Mouse (Mus musculus): Measurements from ENCODE around the gene Paox. TPM values are rescaled to one million over a fixed set of nuclear protein-coding genes. Genes with fewer than 3 reads are reported as not detected.

The Paox gene
- total RNA-seq (2014; rRNA removed), result 86.9 and 87.5 TPM in 2 replicates
- 59.1 and 67.7 TPM in 2 replicates for polyA plus RNA-seq (2012; rRNA removed)

- peak within 1 kb of the TSS; percentile 86 for H3K4me3 ChIP-seq (ENCODE audit: insufficient read depth, low read depth, low read length)
- WGBS, result under 1% methylated on average over 23 of the region's 23 CpGs
- H3K27ac ChIP-seq (replicated peaks; ENCODE audit: insufficient read depth, low read depth, low read length), result peak within 1 kb of the TSS; percentile 98
- H3K27me3 ChIP-seq (ENCODE audit: control insufficient read depth, insufficient read depth, low read length), result no peaks in the 10 kb centered on the region
- peak within 1 kb of the TSS; percentile 94 for H3K9ac ChIP-seq (ENCODE audit: low read depth, low read length)
- H3K79me2 ChIP-seq (ENCODE audit: control insufficient read depth, insufficient read depth, low read length), result no peaks in the 10 kb centered on the region; the same call in 1 of the 2 replicates
- DNase-seq (ENCODE audit: extremely low read depth, low read depth, low spot score), result peak; percentile 100
- TF ChIP-seq CTCF (IDR thresholded peaks at IDR 0.05; ENCODE audit: low read depth, low read length) (no peak), POLR2A (IDR thresholded peaks at IDR 0.05; ENCODE audit: extremely low read depth, insufficient read depth, low read length) (peak; percentile 46; the same call in 1 of the 2 replicates)
- H3K36me3 ChIP-seq (ENCODE audit: control insufficient read depth, insufficient read depth, low read length), result peaks cover 23% of the 10 kb centered on the region; the same call in 1 of the 2 replicates
- H3K4me1 ChIP-seq (ENCODE audit: control insufficient read depth, insufficient read depth, low read length), result peaks cover 9% of the 10 kb centered on the region
These were observed at the start of gene Paox for GRCm38 (mm10) chr7:140115583-140116328. TSS of gene Paox (plus strand) at chr7:140115799.

DNA sequence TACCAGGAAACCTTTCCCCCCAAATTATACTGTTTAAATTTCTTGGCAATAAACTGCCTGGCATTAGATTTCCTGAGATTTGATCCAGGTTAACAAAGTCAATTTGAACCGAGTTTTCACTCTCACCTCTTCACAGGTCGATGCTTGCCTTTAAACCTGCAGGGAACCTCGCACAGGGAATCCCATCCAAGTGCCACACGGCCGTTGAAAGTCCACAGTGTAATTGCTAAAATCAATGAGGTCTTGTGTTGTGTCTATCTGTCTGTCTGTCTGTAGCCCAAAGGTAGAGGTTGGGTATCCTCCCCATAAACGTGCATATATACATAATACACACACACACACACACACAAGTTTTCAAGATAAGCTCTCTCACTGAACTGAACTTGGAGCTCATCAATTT lies 48.2 kb upstream of the Paox start:
- Histone ChIP-seq H3K27me3 (ENCODE audit: control insufficient read depth, insufficient read depth, low read length) (no peaks in the 10 kb centered on the region), H3K4me3 (ENCODE audit: insufficient read depth, low read depth, low read length) (no peak overlapping the region), H3K4me1 (ENCODE audit: control insufficient read depth, insufficient read depth, low read length) (peaks cover 5% of the 10 kb centered on the region; the same call in 1 of the 2 replicates), H3K79me2 (ENCODE audit: control insufficient read depth, insufficient read depth, low read length) (no peaks in the 10 kb centered on the region), H3K36me3 (ENCODE audit: control insufficient read depth, insufficient read depth, low read length) (no peaks in the 10 kb centered on the region), H3K27ac (replicated peaks; ENCODE audit: insufficient read depth, low read depth, low read length) (peak overlapping the region; percentile 92), H3K9ac (ENCODE audit: low read depth, low read length) (no peak overlapping the region; the same call in 1 of the 2 replicates)
- DNase-seq (ENCODE audit: extremely low read depth, low read depth, low spot score), result peak; percentile 95
- TF ChIP-seq CTCF (IDR thresholded peaks at IDR 0.05; ENCODE audit: low read depth, low read length), result no peak
- no peak for TF ChIP-seq POLR2A (IDR thresholded peaks at IDR 0.05; ENCODE audit: extremely low read depth, insufficient read depth, low read length)
- WGBS, result 18% methylated on average over 6 of the region's 6 CpGs

GRCm38 (mm10) chr7:140070042-140070711 lies 45.4 kb upstream of the Paox start:
- 60% methylated on average over 39 of the region's 39 CpGs for WGBS
- no peaks in the 10 kb centered on the region for H3K27me3 ChIP-seq (ENCODE audit: control insufficient read depth, insufficient read depth, low read length)
- H3K27ac ChIP-seq (replicated peaks; ENCODE audit: insufficient read depth, low read depth, low read length), result peak overlapping the region; percentile 7; the same call in 1 of the 2 replicates
- DNase-seq (ENCODE audit: extremely low read depth, low read depth, low spot score), result peak; percentile 64
- peak overlapping the region; percentile 59 for H3K9ac ChIP-seq (ENCODE audit: low read depth, low read length)
- H3K4me1 ChIP-seq (ENCODE audit: control insufficient read depth, insufficient read depth, low read length), result peaks cover 5% of the 10 kb centered on the region; the same call in 1 of the 2 replicates
- peak overlapping the region; percentile 59 for H3K4me3 ChIP-seq (ENCODE audit: insufficient read depth, low read depth, low read length)
- no peaks in the 10 kb centered on the region for H3K79me2 ChIP-seq (ENCODE audit: control insufficient read depth, insufficient read depth, low read length)
- no peaks in the 10 kb centered on the region for H3K36me3 ChIP-seq (ENCODE audit: control insufficient read depth, insufficient read depth, low read length)
- TF ChIP-seq POLR2A (IDR thresholded peaks at IDR 0.05; ENCODE audit: extremely low read depth, insufficient read depth, low read length) (no peak), CTCF (IDR thresholded peaks at IDR 0.05; ENCODE audit: low read depth, low read length) (no peak)

DNA sequence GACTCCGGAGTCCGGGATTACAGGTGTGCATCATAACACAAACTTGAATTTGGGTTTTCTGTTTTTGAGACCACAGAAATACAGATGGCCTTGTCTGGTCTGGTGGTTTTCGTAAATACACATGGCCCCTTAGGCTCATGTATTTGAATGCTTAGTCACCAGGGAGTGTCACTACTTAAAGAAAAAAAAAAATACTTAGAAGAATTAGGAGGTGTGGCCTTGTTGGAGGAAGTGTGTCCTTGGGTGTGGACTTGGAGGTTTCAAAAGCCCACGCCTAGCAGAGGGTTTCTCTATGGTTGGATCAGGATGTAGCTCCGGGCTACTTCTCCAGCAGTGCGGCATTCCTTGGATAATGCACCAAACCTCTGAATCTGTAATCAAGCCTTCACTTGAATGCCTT lies 37.9 kb upstream of the Paox start:
- H3K27ac ChIP-seq (replicated peaks; ENCODE audit: insufficient read depth, low read depth, low read length), result no peak overlapping the region
- no peaks in the 10 kb centered on the region for H3K36me3 ChIP-seq (ENCODE audit: control insufficient read depth, insufficient read depth, low read length)
- H3K4me3 ChIP-seq (ENCODE audit: insufficient read depth, low read depth, low read length), result no peak overlapping the region
- 82% methylated on average over 6 of the region's 6 CpGs for WGBS
- no peak for DNase-seq (ENCODE audit: extremely low read depth, low read depth, low spot score)
- no peaks in the 10 kb centered on the region for H3K79me2 ChIP-seq (ENCODE audit: control insufficient read depth, insufficient read depth, low read length)
- no peaks in the 10 kb centered on the region for H3K4me1 ChIP-seq (ENCODE audit: control insufficient read depth, insufficient read depth, low read length)
- H3K9ac ChIP-seq (ENCODE audit: low read depth, low read length), result no peak overlapping the region
- peaks cover 10% of the 10 kb centered on the region for H3K27me3 ChIP-seq (ENCODE audit: control insufficient read depth, insufficient read depth, low read length)
- no peak for TF ChIP-seq POLR2A (IDR thresholded peaks at IDR 0.05; ENCODE audit: extremely low read depth, insufficient read depth, low read length)
- no peak for TF ChIP-seq CTCF (IDR thresholded peaks at IDR 0.05; ENCODE audit: low read depth, low read length)

- no peaks in the 10 kb centered on the region for H3K79me2 ChIP-seq (ENCODE audit: control insufficient read depth, insufficient read depth, low read length)
- no peak overlapping the region for H3K9ac ChIP-seq (ENCODE audit: low read depth, low read length)
- no peak overlapping the region for H3K4me3 ChIP-seq (ENCODE audit: insufficient read depth, low read depth, low read length)
- H3K4me1 ChIP-seq (ENCODE audit: control insufficient read depth, insufficient read depth, low read length), result no peaks in the 10 kb centered on the region
- TF ChIP-seq CTCF (IDR thresholded peaks at IDR 0.05; ENCODE audit: low read depth, low read length) (peak; percentile 80), POLR2A (IDR thresholded peaks at IDR 0.05; ENCODE audit: extremely low read depth, insufficient read depth, low read length) (no peak)
- H3K27ac ChIP-seq (replicated peaks; ENCODE audit: insufficient read depth, low read depth, low read length), result no peak overlapping the region
- H3K27me3 ChIP-seq (ENCODE audit: control insufficient read depth, insufficient read depth, low read length), result peaks cover 10% of the 10 kb centered on the region
- no peaks in the 10 kb centered on the region for H3K36me3 ChIP-seq (ENCODE audit: control insufficient read depth, insufficient read depth, low read length)
- WGBS, result 7% methylated on average over 5 of the region's 5 CpGs
- peak; percentile 65 for DNase-seq (ENCODE audit: extremely low read depth, low read depth, low spot score)
These were observed 36.9 kb upstream of the Paox start for GRCm38 (mm10) chr7:140078711-140079110.
